Mouse (Mus musculus) cortical plate, adult 2 months (tissue): Measurements from ENCODE around the gene Gabrr2.

ENCODE experiments used
- CTCF ChIP-seq: fragments of 200-500 bp; IDR thresholded peaks from 2 replicates; pipeline ENCODE4 v1.5.1; 2011; ENCODE audit warnings: mild to moderate bottlenecking, control low read depth, low read length; ENCODE audit not compliant: insufficient read depth; ENCODE audit errors: extremely low read depth
- POLR2A ChIP-seq: fragments of 200-500 bp; IDR thresholded peaks from 2 replicates; pipeline ENCODE4 v1.6.1; 2011; ENCODE audit warnings: mild to moderate bottlenecking, low read length, control low read depth; ENCODE audit not compliant: insufficient read depth; ENCODE audit errors: extremely low read depth

GRCm38 (mm10) chr4:33032045-33032444, 30.8 kb upstream of the Gabrr2 start:
- TF ChIP-seq POLR2A (no peak), CTCF (no peak)
